Mouse (Mus musculus): ENCODE measurements around the gene Txk. TPM values are rescaled to one million over a fixed set of nuclear protein-coding genes. Genes with fewer than 3 reads are reported as not detected.

The Txk gene
- polyA plus RNA-seq, 1 experiment from 2014 or later = 0.39 TPM

- Histone ChIP-seq H3K27ac (ENCODE audit: low read depth, low read length) (peak overlapping the region; percentile 91), H3K9me3 (ENCODE audit: control insufficient read depth) (no peaks in the 10 kb centered on the region), H3K36me3 (ENCODE audit: control insufficient read depth, insufficient read depth) (no peaks in the 10 kb centered on the region), H3K4me2 (replicated peaks; ENCODE audit: low read depth) (peak overlapping the region; percentile 79), H3K27me3 (replicated peaks; ENCODE audit: control insufficient read depth, insufficient read depth, low read length) (no peaks in the 10 kb centered on the region), H3K4me1 (replicated peaks; ENCODE audit: control insufficient read depth, insufficient read depth, low read length) (no peaks in the 10 kb centered on the region; the same call in 1 of the 2 replicates), H3K4me3 (ENCODE audit: low read depth, low read length) (peak overlapping the region; percentile 60), H3K9ac (ENCODE audit: low read depth, low read length) (peak overlapping the region; percentile 60)
- TF ChIP-seq CTCF (IDR thresholded peaks at IDR 0.05; ENCODE audit: low read depth) = no peak
- WGBS = 4% methylated on average over 18 of the region's 18 CpGs
- peak; percentile 37 for ATAC-seq
Observed at GRCm38 (mm10) chr5:72647958-72648595, 104.5 kb downstream of the Txk start.

- Histone ChIP-seq H3K9me3 (ENCODE audit: control insufficient read depth) (no peaks in the 10 kb centered on the region), H3K36me3 (ENCODE audit: control insufficient read depth, insufficient read depth) (no peaks in the 10 kb centered on the region), H3K27ac (ENCODE audit: low read depth, low read length) (peak within 1 kb of the TSS; percentile 91), H3K4me1 (replicated peaks; ENCODE audit: control insufficient read depth, insufficient read depth, low read length) (no peaks in the 10 kb centered on the region; the same call in 1 of the 2 replicates), H3K4me3 (ENCODE audit: low read depth, low read length) (peak within 1 kb of the TSS; percentile 60), H3K4me2 (replicated peaks; ENCODE audit: low read depth) (peak within 1 kb of the TSS; percentile 79), H3K9ac (ENCODE audit: low read depth, low read length) (peak within 1 kb of the TSS; percentile 60), H3K27me3 (replicated peaks; ENCODE audit: control insufficient read depth, insufficient read depth, low read length) (no peaks in the 10 kb centered on the region)
- peak; percentile 56 for TF ChIP-seq CTCF (IDR thresholded peaks at IDR 0.05; ENCODE audit: low read depth)
- 1% methylated on average over 25 of the region's 25 CpGs for WGBS
- peak; percentile 87 for ATAC-seq
Observed at GRCm38 (mm10) chr5:72647418-72647907, 105.1 kb downstream of the Txk start, which contains the start of gene Nipal1. Gene Nipal1 (plus strand): TSS chr5:72647795.

- 13% methylated on average over 10 of the region's 10 CpGs for WGBS
- H3K4me1 ChIP-seq (replicated peaks; ENCODE audit: control insufficient read depth, insufficient read depth, low read length) = no peaks in the 10 kb centered on the region; the same call in 1 of the 2 replicates
- peak overlapping the region; percentile 91 for H3K27ac ChIP-seq (ENCODE audit: low read depth, low read length)
- ATAC-seq = peak; percentile 77
- H3K4me3 ChIP-seq (ENCODE audit: low read depth, low read length) = peak overlapping the region; percentile 60
- no peaks in the 10 kb centered on the region for H3K9me3 ChIP-seq (ENCODE audit: control insufficient read depth)
- no peaks in the 10 kb centered on the region for H3K36me3 ChIP-seq (ENCODE audit: control insufficient read depth, insufficient read depth)
- TF ChIP-seq CTCF (IDR thresholded peaks at IDR 0.05; ENCODE audit: low read depth) = no peak
- H3K4me2 ChIP-seq (replicated peaks; ENCODE audit: low read depth) = peak overlapping the region; percentile 79
- H3K9ac ChIP-seq (ENCODE audit: low read depth, low read length) = no peak overlapping the region
- H3K27me3 ChIP-seq (replicated peaks; ENCODE audit: control insufficient read depth, insufficient read depth, low read length) = no peaks in the 10 kb centered on the region
Observed at GRCm38 (mm10) chr5:72646996-72647395, 105.6 kb downstream of the Txk start.

- ATAC-seq = no peak
- WGBS = 36% methylated on average over 10 of the region's 10 CpGs
- no peak overlapping the region for H3K4me3 ChIP-seq (ENCODE audit: low read depth, low read length)
- H3K9me3 ChIP-seq (ENCODE audit: control insufficient read depth) = no peaks in the 10 kb centered on the region
- no peak overlapping the region for H3K9ac ChIP-seq (ENCODE audit: low read depth, low read length)
- TF ChIP-seq CTCF (IDR thresholded peaks at IDR 0.05; ENCODE audit: low read depth) = peak; percentile 70
- no peak overlapping the region for H3K4me2 ChIP-seq (replicated peaks; ENCODE audit: low read depth)
- H3K4me1 ChIP-seq (replicated peaks; ENCODE audit: control insufficient read depth, insufficient read depth, low read length) = no peaks in the 10 kb centered on the region; the same call in 1 of the 2 replicates
- H3K27ac ChIP-seq (ENCODE audit: low read depth, low read length) = no peak overlapping the region
- no peaks in the 10 kb centered on the region for H3K27me3 ChIP-seq (replicated peaks; ENCODE audit: control insufficient read depth, insufficient read depth, low read length)
- no peaks in the 10 kb centered on the region for H3K36me3 ChIP-seq (ENCODE audit: control insufficient read depth, insufficient read depth)
Observed at GRCm38 (mm10) chr5:72646131-72646530, 106.4 kb downstream of the Txk start.

Other genes with a start within 250 kb of the Txk start
- gene Corin, start 248.3 kb downstream of the Txk start, polyA plus RNA-seq (2015; fragmentation: Nextera tagmentation; extraction: Ambion mirVana) = 0.09 TPM in 2 replicates
- gene Nfxl1, start 193.1 kb downstream of the Txk start, polyA plus RNA-seq (2015; fragmentation: Nextera tagmentation; extraction: Ambion mirVana) = 6.3 and 7.1 TPM in 2 replicates
- gene Zar1, start 171.5 kb downstream of the Txk start, polyA plus RNA-seq (2015; fragmentation: Nextera tagmentation; extraction: Ambion mirVana) = not detected in 2 replicates
- 0.29 and 0.71 TPM in 2 replicates for gene Gm5868, start 165.2 kb downstream of the Txk start, polyA plus RNA-seq (2015; fragmentation: Nextera tagmentation; extraction: Ambion mirVana)
- not detected in 2 replicates for gene Cnga1, start 108.5 kb downstream of the Txk start, polyA plus RNA-seq (2015; fragmentation: Nextera tagmentation; extraction: Ambion mirVana)
- gene Nipal1, start 105.0 kb downstream of the Txk start, polyA plus RNA-seq (2015; fragmentation: Nextera tagmentation; extraction: Ambion mirVana) = 40.0 and 42.0 TPM in 2 replicates
- 12.4 and 14.7 TPM in 2 replicates for gene Tec, start 115.7 kb upstream of the Txk start, polyA plus RNA-seq (2015; fragmentation: Nextera tagmentation; extraction: Ambion mirVana)
- 9.6 and 10.1 TPM in 2 replicates for gene Slain2, start 161.5 kb upstream of the Txk start, polyA plus RNA-seq (2015; fragmentation: Nextera tagmentation; extraction: Ambion mirVana)
- not detected in 2 replicates for gene Gm10135, start 221.9 kb upstream of the Txk start, polyA plus RNA-seq (2015; fragmentation: Nextera tagmentation; extraction: Ambion mirVana)

All from intestine, postnatal 0 days (tissue).